Mouse (Mus musculus) embryo, embryonic 10 days (tissue): ENCODE data around the gene Car12.
"Not testable (repeated sequence)": the region's sequence is repeated elsewhere in the genome, so short reads cannot be mapped to it uniquely, and the experiment has no call there.

ENCODE experiments used
- DNase-seq: peaks from one replicate; pipeline ENCODE4 v3.0.0-alpha.2; 2015; ENCODE audit warnings: low spot score

Car12 gene

DNA sequence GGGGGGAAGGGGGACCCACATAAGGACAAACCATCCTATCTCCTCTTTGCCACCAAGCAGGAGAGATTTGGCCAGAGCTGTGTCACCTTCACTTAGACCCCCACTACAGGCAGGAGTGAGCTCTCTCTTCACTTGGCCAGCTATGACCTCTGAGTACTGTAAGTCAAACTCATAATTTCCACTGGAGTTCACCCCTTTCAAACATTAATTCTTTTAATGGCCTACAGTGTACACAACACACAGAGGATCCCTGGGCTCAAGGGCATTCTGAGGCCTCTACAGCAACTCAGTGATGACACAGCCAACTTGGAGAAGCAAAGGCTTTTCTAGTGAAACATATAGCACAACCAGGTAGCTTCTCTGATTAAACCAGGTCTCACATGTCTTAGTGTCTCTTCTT is 57.2 kb downstream of the Car12 start:
- no peak for DNase-seq

DNA sequence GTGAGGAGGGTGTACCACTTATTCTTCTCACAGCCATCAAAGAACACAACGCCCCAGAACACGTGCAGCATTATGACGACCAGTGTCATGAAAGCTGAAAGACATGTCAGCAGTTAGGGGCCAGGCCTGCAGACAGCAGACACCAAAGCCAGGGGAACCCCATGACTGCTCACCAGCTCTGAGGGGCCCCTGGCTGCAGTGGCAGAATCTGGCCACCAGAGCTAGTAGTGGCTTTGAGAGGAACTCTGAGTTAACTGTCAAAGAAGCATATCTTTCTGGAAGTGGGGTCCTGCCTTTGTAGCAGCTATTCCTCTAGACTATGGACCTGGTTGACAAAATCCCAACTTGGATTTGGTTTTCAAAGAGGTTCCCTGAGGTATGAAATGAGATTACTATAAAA is 71.1 kb downstream of the Car12 start:
- DNase-seq, result not testable (repeated sequence)

DNA sequence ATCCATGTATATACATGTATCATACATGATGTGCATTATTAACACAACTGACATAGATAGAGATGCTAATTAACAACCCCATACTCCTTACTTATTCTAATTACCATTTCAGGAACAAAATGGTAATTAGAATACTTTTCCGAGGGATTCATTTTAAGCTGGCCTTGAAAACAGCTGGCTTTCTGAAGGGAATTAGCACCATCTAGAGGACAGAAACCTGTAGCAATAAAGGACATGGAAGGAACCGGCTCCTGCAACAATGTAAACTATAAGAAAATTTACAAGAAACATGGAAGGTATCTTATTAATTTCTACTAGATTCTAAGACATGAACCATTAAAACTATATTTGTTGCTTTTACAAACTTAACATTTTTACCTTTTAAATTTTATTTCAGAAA is 74.3 kb downstream of the Car12 start:
- DNase-seq, result peak; percentile 69

DNA sequence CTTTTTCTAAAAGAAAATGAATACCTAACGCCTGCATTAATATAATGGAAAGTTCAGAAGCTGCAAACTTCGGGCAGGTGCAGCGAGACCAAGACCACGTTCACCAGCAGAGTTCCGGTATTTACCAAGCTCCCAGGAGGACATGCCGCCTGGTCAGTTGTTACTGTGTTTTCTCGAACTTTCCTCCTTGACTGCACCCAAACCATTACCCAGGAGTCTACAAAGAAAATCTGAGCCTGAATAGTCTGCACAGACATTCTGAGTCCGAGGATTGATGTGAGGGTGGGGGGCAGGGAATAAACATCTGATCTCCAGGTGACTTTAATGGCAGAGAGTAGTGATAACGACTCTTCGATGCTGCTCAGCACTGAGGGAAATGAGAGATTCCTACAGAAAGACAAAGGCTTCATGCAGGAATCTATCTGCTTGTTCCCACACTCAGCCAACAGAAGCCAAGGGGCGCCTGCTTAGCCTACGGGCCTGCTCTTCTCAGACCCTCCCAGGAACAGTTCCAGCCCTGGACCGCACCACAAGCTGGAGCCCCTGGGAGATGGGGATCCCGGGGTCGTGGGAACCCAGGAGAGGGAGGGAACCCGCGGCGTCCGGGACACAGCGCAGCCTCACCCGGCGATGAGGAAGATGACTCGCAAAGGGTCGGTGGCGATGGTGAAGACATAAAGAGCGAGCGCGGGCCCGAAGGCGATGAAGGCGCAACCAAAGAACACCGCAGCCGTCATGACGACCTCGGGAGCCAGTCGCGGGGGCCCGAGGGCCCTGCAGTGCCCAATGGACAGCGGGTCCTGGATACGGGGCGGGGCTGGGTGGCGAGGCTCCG is 81.4 kb downstream of the Car12 start:
- DNase-seq, result no peak

DNA sequence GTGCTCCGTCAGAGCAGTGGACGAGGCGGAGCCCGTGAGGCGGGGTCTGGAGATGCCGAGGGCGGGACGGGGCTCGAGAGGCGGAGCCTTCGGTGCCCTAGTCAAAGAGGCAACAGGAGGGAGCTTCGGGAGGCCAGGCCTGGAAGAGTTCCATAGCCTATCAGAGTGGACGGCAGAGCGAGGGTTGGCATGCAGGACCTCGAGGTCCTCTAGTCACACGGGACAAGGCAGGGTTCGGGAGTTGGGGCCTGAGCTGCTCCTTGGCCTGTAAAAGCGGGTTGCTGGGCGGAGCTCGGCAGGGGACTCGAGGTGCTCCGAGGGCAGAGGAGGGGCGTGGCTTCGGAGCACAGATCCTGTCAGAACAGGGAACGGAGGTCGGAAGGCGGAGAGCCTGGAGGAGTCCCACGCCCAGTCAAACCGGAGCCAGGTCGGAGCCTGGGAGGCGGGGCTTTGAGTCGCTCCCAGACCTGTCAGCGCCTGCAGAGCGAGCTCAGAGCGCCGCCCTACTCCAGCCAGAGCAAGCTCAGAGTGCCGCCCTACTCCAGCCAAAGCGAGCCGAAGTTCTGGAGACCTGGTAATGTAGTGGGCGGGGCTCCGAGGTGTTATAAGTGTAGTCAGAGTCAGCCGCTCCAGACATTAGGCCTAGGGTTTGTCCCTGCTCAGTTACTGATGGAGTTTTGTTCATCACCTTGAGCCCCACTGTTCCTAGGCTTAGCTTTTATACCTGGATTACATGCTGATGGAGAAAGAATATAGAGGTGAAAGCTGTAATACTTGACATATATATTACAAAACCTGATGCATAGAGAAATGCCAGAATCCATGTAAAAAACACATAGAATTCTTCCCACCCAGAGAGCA is 82.2 kb downstream of the Car12 start, which contains the start of gene Aph1b:
Gene Aph1b, minus strand, starts transcription at position 27 of the 861 bp plus-strand sequence.
- DNase-seq, result peak; percentile 98

DNA sequence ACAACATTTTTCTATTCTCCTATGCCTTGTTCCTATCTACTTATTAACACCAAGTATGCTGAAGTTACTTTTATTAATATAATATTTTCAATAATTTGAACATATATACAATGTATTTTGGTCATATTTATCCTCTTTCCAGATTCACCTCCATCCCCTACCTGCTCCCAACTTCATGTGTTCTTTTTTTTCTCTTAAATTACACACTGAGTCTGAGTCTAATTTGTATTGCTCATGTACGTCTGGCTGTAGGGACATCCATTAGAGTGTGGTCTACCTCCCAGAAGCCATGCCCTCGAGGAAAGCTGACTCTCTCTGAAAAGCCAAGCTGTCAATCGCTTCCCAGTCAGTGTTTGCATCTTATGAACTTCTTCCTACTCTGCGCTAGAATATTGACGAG is 83.3 kb downstream of the Car12 start, which contains the start of gene Gm10647:
Gene Gm10647, plus strand, starts transcription at position 301 of the 400 bp plus-strand sequence.
- no peak for DNase-seq

DNA sequence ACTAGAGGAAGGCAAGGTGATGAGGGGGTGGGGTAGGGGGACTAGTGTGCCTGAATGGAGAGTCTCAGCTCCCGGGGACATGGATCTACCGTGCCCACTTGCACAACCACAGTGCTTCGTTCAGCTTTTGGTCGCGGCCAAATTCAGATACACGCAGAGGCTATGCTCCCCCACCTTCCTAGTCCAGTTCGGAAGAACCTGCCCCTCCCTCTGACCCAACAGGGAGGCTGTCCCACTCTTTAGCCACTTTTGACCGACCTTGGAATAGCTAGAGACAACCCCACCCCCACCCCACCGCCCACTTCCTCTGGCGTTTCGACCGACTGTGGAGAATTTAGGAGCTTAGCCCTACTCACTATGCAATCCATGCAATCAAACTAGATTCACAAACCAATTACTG is 88.5 kb downstream of the Car12 start:
- DNase-seq, result no peak

DNA sequence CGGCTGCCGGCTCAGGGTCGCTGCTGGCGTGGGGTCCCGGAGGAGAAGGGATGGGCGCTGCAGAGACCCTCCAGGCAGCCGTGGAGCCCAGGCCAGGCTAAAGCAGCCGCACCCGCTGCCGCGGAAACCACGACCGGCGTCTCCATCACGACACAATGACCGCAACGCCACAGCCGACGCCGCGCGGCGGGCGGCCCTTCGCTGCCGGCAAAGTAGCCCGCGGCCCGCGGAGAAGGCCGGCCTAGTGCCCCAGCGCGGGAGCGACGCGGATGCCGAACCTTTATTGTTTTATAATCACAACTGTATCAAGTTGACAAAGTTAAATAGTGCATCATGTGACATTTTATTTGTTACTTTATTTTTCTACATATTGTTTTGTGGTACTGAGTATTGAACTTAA is 92.5 kb downstream of the Car12 start:
- DNase-seq, result not testable (repeated sequence)

DNA sequence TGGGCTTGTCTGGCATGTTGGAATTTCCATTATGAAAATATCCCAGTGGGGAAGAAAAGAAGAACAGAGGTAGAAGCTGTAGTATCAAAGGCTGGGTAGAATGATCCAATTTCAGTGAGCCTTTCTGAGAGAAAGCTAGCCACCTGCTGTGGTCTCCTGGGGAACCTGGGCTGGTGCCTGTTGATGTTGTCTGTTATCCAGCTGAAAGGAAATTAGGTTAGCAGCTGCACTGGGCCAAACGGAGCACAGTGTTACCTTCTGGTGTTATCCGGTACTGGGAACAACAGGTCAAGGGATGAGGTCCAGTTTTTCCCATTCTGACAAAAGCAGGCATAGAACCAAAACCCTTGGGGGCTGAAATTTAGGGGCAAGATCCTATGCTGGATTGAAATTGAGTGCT is 99.9 kb downstream of the Car12 start:
- DNase-seq, result no peak
